Mouse (Mus musculus) layer of hippocampus, postnatal 36 days (tissue): Measurements from ENCODE around the gene Kcnt1. TPM values are rescaled to one million over a fixed set of nuclear protein-coding genes. Genes with fewer than 3 reads are reported as not detected.
A peak's percentile ranks its signal among the peaks of the same experiment; 100 is the strongest.
"Not testable (repeated sequence)": the region's sequence is repeated elsewhere in the genome, so short reads cannot be mapped to it uniquely, and the experiment has no call there.

Experiments used
- DNase-seq, 2 experiments: peaks; one replicate each; pipeline ENCODE4 v3.0.0; 2022
- total RNA-seq, 2 experiments: library from RNA; stranded (reverse); gene quantifications; 2 replicates each; pipeline ENCODE4 v1.2.3; 2021

Kcnt1 gene
- total RNA-seq: 10 to 100 TPM; 29.7 to 45.1 TPM

DNA sequence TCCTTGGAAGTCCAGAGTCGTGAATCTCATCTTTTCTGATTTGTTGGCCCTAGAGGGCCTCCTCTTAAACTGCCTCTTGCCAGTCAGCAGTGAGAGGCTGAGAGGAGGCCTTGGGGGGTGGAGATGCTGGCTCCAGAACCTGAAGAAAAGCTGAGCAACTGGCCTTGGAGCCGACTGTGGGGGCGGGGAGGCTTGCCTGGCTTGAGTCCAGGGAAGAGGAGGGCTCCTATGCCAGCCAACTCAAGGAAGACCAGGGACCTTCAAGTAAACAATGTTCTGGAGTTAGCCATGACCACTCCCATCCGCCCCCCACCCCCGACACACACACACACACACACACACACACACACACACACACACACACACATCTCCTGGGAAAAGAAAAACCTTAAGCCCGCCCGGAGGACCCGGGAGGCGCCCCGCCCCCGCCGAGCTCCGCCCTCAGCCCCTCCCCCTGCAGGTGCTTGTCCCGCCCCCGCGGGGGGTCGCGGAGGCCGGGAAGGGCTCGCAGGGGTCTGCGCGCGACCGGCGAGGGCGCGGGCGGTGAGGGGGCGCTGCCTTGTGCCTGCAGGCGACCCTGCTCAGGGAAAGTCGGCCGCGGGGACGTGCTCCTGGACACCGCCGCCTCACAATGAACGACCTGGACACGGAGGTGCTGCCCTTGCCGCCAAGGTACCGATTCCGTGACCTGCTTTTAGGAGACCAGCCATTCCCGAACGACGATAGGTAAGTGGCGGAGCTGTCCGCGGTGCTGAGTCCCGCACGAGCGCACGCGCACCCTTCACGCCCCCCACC, at the start of gene Kcnt1:
TSS of gene Kcnt1 (plus strand) at position 398 of the 795 bp plus-strand sequence.
- DNase-seq: peak in 1 of 2 experiments; percentile 41

DNA sequence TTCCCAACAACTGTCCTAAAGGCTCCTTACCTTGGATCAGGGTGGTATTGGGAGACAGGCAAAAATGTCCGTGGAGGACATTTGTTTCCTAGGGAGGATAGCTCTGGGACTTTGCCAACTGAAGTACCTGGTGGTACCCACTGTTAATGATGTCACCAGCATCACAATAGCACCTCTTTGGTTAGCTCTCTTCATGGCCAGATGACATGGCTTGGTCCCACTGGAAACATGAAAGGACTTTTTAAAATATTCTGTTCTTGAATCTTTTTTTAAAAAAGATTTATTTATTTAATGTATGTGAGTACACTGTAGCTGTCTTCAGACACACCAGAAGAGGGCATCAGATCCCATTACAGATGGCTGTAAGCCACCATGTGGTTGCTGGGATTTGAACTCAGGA, 47.8 kb upstream of the Kcnt1 start, which contains the start of gene Glt6d1:
TSS of gene Glt6d1 (minus strand) at position 101 of the 400 bp plus-strand sequence.
- DNase-seq: not testable (repeated sequence)

DNA sequence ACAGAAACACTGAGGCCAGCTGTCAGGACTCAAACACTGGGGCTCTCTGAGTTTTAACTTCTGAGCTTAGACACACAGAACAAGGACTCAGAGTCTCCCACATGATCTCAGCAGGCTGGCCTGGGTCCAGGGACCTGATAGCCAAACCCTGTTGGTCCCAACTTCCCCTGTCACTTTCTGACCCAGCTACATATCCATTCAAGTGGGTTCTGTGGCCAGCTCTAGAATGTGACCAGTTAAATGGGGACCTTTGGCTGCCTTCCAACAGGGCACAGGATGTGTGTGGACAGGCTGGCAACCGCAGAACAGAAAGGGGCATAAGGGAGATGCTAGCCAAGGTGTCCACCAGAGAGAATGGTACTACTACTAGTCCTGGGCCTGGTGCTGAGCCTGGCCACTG, 40.7 kb upstream of the Kcnt1 start, which contains the start of gene Lcn9:
TSS of gene Lcn9 (plus strand) at position 348 of the 400 bp plus-strand sequence.
- DNase-seq: no peak

DNA sequence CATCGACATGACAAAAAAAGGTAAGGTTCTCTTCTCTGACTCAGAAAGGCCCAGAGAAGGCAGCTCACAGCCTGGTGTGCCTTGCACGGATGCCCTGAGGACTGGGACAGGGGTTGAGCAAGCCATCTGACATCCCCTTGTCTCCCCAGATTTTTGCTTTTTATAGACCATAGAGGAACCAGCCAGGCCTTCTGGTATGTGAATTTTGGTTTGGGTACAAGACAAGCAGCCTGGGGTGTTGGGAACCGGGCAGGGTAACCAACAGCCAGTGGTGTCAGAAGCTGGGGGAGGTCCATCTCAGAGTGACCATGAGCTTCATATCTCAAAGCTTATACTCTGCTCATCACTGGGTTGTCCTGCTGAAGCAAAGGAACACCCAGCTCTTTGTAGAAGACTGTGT, 38.8 kb upstream of the Kcnt1 start:
- DNase-seq: no peak

DNA sequence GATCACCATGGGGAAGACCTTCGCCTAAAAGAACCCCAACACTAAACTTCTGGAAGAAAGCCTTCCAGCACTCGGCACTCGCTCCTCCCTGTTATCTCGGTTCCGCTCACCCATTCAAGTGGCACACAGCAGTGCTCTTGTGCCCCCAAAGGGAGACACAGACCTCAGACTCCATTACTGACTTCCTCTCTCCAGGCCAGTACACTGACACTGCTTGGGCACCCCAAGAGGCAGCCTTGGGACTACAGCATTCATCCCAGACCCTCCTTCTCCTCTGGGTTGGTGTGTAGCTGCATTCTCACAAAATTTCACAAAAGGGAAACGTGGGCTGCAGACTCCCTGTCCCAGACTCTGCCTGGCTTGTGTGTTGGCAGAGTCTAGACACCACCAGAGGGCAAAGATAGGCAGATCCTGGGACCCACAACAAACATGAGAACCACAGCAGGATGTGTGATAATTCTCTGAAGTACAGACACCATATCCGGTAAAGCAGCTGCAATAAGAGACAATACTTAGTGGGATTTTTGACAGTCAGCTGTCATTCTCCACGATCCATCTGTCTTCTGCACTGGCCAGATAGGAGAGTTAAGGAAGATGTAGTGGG, 35.1 kb upstream of the Kcnt1 start:
- DNase-seq: no peak

DNA sequence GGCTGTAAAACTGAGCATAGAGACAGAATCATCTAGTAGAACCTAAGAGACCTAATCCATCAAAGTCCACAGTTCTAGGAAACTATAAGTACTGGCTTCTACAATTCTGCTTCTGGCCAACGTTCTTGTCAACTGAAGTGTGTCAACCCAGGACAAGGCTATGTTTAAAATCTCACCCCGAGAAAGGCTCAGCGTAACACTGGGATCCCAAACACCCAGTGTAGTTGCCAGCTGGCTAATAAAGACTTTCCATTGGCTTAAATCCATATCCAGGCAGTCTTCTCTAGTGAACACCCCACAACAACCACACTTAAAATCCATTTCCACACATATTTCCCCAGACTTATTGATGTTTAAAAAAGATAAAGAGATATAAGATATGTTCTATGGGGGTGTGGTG, 32.7 kb upstream of the Kcnt1 start:
- DNase-seq: no peak

DNA sequence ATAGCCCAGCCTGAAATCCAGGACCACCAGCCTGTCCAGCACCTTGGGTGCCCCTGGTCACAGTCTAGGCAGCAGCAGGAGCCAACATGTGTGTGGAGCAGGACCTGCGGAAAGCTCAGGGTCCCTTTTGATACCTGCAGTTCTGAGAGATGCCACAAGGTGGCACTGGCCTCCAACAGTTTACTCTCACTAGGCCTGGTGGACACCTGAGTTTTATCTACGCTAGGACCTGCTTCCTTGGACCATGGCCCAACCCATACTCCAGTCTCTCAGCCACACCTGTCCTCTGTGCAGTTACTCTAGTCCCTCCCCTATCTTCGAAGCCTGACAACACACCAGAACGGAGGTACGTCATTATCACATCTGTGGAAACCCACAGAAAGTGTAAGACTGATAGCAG, 27.2 kb upstream of the Kcnt1 start:
- DNase-seq: peak; percentile 60 to 75

DNA sequence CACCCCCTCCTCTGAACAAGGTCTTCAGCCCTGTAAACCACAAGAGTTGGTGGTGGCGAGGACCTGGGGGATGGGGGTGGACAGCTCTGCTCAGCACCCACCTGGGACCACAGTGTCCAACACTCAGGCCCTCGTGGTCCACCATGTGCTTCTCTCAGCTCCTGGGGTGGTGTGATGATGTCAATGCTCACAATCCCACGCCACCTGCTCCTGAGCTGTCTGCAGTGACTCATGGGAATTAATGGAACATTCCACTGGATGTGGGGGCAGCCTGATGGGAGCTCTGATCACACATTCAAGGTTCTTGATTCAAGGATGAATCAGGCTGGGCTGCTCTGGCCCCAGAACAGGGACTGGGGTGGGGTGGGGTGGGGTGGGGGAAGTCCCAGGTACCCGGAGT, 21.4 kb upstream of the Kcnt1 start:
- DNase-seq: no peak

DNA sequence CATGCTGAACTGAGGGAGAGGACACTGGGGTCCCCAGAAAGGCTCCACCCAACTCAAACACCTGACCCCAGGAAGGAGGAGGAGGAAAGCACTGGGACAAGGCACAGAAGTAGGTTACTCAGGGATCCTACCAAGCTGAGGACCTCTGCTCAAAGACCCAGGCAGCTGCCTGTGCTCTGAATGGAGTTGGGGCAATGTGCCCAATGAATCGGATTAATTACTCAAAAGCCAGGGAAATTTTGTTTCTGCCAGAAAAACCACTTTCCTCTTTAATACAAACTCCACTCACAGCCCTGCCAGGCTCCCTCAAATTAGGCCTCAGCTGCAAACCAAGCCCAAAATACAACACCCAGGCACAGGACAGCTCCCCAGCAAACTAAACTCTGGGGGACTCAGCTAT, 20.8 kb upstream of the Kcnt1 start:
- DNase-seq: peak in 1 of 2 experiments; percentile 35

DNA sequence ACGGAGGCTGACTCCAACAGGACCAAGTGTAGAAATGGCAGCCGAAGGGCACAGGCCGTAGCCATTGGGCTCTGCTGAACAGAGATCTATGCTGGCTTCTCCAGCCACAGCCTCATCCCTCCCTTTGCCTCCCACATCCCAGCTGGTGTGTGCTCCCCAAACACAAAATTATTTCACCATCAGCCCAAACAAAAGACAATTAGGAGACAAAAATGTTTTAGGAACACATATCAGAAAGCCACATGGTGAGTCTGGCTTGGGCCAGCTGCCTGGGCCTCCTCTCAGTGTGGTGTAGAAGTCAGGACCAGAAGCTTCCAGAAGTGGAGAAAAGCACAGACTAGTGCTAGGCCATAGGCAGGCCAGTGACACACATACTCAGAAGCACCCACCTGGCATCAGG, 19.4 kb upstream of the Kcnt1 start:
- DNase-seq: no peak

DNA sequence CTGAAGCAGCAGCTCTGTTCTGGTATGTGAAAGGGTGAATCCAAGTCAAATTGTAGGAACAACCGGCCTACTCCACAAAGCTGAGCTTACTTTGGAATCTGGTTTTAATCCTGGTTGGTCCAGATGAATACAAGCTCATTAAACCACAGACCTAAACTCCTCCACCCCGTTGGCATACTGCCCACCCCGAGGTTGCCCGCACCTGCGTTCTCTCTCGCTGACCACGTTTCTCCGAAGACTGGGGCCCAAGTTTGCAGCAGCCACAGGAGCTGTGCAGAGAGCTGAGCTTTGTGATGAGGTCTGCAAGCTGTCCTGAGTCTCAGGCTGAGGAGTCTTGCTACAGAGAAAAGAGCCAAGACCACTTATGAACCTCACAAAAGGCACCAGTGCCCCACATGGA, 17.0 kb upstream of the Kcnt1 start:
- no peak for DNase-seq

DNA sequence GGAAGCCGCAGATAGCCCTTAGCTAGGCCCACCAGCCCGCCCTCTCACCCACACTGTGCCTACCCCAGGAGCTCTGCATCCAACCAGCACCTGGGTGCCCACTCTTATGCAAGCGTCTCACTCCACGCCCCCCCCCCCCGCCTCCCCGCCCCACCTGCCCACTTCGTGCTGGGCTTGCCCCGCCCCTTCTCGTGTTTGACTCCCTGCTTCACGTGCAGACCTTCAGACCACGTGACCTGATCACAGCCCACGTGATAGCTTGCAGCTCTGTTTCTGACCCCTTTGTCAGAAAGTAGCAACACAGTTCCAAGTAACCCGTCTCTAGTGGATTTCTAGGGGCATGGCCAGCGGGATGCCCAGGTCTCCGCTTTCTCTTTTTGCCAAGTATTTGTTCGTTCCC, 16.3 kb upstream of the Kcnt1 start, which contains the start of gene Sohlh1:
TSS of gene Sohlh1 (minus strand) at position 23 of the 400 bp plus-strand sequence.
- no peak for DNase-seq

DNA sequence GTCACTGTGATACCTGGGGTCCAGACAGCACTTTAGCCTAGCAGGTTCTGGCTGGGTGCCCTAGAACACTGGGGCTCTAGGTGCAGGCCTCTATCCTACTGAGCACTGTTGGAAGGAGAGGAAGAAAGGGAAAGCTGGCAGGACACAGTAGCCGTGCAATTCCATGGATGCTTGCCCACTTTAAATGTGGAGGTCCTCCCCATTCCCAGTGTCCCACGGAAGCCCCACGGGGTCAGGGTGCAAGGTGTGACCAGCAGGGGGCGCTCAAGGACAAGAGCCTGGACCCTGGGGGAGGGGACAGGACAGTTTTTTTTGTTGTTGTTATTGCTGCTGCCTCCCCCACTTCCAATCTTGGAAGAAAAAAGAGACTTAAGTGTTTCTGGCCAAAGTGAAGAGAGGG, 13.2 kb upstream of the Kcnt1 start:
- DNase-seq: peak; percentile 38 to 50

DNA sequence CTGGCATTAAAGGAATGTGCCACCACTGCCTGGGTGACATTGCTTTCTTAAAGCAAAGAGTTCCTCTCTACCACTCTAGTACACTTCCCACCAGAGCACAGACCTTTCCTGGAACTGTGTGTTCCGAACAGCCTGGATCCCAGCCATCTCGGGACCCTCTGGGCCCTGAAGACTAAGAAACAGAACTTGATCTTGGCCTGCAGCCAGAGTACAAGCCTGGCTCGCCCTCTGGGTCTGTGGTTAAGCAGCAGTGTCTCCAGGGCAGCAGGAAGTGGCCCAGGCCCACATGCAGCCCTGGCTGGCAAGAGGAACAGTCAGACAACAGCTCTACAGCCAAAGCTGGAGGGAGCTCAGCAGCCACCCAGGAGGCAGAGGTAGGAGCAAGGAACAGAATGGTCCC, 10.9 kb upstream of the Kcnt1 start:
- peak; percentile 58 to 61 for DNase-seq

DNA sequence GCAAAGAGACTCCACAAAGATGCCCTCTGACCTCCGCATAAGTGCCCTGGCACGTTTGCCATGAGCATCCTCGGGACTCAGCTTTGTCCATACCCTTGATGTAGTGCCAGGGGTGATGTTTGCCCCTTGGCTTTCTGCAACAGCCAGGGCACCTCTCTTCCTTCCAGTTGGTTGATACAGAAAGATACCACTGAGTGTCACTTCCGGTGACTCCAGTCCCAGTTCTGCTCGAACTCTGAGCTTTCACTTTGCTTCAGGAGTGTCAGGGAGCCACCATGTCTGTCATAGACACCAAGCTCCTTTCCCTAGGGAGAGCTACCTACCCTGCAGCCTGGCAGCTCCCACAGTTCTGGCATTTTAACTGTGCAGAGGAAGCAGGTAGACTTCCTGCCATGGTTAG, 9.5 kb upstream of the Kcnt1 start:
- no peak for DNase-seq

DNA sequence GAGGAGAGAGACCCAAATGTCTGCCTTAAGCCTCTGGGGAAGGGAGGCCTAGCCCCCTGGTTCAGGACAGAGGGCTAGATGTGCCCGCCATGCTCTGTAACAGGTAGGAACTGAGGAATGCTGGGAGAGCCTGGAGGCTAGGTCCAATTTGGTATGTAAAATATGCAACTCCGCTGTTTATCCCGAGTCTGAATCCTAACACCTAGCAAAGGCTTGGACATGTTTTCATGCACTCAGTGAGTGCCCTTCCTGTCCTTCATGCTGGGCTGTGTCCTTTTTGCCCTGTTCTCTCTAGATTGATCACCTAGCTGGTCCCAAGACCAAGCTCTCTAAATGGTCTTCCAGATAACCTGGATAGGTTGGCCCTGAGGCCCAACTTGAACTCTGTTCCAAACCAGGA, 3.6 kb upstream of the Kcnt1 start:
- DNase-seq: no peak

DNA sequence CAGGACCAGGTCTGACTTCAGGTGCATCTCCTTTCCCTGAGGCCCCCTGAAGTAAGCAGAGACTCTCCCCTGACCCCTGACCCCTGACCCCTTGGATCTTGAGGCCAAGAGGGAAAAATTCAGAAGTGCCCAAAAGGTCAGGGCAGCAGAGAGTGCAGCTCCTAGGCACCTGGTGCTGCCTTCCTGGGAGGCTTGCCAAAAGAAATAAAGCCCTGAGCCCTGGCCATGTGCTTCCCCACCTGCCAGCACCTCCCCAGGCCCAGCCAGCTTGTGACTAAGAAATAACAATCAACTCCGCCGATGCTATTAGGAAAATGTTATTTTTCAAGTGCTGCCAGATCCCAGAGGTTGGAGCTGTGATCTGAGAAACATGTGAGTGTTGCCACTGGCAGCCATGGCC, 1.5 kb upstream of the Kcnt1 start:
- no peak for DNase-seq

DNA sequence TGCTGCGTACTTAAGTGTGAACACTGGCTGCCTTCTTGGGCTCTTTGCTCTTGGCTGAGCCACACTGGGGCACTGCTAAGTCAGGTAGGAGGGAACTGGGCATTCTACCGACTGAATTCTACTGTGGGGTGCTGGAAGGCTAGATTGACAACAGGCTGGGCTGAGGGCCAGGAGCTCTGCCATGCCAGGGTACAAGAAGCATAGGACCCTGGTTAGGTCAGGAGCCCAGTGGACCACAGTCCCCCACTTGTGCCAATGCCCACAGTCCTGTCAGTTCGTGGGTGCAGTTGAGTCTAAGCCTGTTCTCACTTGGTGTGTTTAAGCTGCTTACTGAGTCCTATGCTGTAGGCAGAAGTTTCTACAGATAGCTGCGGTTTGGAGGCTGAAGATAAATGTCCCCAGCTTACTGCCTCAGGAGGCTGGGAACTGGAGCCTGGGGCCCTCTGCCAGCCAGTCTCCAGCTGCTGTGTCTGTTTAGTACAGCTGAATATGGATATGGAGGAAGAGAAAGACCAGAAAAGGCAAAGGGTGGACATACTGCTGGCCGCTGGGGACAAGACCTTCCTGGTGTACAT, 751 bp upstream of the Kcnt1 start:
- peak in 1 of 2 experiments; percentile 10 for DNase-seq

DNA sequence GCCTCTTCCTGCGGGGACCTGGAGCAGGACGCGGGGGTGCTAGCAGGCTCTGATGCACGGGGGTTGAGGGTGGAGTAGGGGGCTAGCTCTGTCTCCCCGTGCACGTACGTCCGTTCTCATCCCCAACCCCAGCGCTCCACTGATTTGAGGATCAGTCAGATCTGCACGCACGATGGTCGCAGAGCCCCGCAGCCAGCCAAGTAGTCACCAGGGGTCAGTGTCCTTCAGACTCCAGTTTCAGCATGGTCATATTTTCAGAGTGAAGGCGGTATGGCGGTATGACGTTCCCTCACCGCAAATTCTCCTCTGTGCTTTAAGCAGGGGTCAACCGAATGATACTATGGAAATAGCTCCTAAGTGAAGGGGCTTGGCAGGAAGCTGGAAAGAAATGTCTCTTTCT, 696 bp downstream of the Kcnt1 start:
- no peak for DNase-seq

DNA sequence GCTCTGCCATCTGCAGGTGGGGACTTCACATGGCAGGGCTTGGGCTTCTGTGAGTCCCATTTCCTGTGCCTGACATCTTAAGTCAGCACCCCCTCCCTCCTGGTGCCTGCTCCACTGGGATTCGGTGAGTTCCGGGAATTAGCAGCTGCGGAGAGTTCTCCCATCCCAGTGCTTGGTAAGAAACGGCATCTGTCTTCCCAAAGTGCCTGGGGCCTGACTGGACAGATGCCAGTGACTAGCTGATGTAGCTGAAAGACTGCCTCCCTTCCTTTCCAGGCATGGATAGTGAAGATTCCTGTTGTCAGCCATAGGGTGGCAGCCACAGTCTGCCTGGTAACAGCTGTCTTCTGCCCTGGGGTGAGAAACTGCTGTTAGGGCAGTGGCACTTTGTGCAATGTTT, 1.9 kb downstream of the Kcnt1 start:
- peak; percentile 37 for DNase-seq

DNA sequence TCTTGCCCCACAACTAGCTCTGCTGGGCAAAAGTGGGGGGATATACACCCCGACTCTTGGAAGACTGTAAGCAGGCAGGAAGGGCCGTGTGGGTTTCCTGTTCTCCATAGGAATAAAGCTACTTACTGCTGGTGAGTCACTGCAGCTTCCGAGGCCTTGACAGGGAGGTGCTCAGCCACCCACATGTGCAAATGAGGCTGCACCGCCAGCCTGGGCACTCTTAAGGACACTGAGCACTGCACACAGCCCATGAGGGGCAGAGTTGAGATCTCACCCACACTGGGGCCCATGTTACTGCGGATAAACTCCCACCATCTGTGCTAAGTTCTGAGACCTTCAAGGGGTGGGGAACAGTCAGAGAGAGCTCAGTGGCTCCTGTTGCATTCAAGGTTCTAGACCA, 3.1 kb downstream of the Kcnt1 start:
- no peak for DNase-seq

DNA sequence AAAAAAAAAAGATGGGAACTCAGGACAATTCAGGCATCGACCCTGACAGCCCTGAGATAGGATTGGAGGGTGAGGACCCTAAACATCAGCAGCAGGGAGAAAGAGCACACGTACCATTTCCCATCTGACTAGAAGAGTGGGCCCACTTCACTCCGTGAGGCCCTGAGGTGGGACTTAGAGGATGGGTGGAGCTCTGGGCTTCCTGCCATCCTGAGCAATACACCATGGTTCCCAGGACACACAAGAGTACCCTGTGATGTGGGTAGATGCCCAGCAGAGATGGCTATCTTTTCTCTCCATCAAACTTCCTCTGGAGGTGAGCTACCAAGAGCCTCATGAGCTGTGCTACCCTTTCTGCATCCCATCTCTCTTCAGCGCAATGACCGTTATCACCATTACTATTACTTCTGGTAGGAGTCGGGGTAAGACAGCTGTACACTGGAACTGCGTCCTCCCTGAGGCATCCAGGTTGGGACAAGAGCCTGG, 13.8 kb downstream of the Kcnt1 start:
- DNase-seq: no peak

DNA sequence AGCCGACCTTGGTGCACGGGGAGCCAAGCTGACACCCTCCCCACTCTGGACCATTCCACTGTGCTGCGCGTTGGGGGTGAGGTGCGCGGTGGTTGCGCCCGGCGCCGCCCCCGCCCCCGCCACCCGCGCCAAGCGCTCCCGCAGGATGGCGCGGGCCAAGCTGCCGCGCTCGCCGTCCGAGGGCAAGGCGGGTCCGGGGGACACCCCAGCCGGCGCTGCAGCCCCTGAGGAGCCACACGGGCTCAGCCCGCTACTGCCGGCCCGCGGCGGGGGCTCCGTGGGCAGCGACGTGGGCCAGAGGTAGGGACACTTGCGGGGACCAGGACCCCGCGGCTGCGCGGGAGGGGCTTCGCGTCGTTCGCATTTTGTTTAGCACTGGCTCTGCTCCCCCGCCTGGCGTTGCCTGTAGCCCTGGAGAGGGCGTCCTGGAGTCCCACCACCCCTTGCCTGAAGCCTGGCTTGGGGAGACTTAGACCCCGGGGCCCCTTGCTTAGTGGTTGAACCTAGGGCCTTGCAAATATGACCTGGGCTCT, 14.3 kb downstream of the Kcnt1 start:
- peak; percentile 37 to 41 for DNase-seq
